Mouse (Mus musculus): ENCODE data around the gene Ptprcap.
"Not testable (repeated sequence)": the region's sequence is repeated elsewhere in the genome, so short reads cannot be mapped to it uniquely, and the experiment has no call there.

Ptprcap gene

DNA sequence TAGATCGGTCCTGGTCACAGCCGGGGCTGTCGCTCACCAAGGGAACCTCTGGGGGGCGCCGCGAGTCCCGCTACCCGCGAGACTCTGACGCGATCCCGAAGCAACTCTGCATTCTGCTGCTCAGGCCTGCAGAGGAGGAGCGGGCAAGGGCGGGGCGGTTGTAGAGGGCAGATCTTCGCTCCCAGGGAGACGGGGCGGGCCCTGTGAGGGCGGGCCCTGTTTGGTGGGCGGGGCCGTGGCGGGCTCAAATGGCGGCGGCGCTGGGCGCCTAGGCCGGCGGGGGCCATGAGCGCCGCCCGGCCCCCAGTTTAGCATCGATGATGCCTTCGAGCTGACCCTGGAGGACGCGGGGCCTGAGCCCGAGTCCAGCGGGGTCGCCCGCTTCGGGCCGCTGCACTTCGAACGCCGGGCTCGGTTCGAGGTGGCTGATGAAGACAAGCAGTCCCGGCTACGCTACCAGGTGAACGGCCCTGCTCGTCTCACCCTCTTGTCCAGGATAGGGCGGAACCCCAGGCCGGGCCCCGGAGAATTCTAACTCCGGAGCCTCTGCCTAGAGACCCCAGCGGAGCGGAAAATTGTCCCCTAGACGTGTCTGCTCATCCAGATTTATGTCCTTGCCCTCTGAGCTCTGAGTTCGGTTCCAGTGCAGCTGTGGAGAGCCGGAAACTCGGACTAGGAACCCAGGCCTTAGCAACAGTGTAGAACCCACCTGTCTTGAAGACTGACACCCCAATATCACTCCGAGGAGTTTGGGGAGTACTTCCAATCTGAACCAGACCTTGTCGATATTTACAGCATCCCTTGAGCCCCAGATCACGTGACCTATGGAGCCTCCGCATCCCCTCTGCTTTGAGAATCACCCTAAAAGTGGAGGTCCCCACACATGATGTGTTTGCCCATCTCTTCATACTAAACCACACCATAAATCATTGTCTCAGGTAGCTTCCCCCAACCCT is 27.4 kb upstream of the Ptprcap start, which contains the start of gene Aip:
Gene Aip (minus strand): TSS at position 118 of the 956 bp plus-strand sequence.
- peak; percentile 99 for DNase-seq (ENCODE audit: low read depth, low spot score)

DNA sequence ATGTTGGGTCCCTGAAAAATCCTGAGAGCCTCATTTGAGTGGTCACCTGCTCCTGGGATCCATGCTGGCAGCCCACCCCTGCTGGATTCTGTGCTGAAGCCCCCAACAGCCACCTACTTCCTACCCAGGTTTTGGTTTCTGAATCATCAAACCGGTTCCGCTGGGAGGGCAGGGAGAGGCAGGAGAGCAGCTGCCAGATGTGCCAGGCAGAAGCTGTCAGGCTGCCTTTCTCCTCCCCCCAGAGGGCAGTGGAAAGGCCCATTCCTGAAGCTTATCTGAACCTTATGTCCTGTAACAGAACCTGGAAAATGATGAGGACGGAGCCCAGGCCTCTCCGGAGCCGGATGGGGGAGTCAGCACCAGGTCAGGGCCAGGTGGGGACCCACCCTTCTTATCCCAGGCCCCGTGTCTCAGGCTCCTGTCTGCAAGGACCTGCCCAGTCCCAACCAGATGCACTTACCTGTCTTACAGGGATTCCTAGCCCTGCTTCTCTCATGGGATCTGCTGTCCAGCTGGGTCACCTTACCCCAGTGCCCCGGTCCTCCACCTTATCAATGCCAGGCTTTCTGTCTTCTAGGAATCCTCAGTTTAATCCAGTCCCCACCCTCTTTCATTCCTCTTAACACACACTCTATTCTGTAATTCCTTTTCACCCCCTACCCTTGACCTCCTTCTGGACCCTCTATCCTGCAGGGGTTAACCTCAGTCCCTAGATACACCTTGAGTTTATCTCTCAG is 26.5 kb upstream of the Ptprcap start:
- peak; percentile 39 for DNase-seq (ENCODE audit: low read depth, low spot score)

DNA sequence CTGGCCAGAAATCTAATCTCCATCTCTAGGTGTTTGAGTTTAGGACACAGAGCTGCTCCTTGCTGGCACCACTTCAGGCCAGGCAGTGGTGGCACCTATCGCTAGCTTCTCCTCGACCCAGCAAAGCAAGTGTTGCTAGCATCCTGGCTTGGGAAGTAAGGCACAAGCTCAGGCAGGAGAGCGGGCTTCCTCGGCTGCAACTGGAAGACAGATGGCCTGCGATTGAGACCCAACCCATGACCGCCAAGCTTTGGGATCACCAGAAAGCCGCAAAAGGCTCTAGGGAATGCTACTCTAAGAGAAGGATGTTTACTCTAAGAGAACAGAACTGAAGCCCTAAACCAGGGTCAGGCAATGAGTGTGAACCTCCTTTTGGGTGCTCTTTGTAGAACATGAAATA is 23.9 kb upstream of the Ptprcap start:
- no peak for DNase-seq (ENCODE audit: low read depth, low spot score)

DNA sequence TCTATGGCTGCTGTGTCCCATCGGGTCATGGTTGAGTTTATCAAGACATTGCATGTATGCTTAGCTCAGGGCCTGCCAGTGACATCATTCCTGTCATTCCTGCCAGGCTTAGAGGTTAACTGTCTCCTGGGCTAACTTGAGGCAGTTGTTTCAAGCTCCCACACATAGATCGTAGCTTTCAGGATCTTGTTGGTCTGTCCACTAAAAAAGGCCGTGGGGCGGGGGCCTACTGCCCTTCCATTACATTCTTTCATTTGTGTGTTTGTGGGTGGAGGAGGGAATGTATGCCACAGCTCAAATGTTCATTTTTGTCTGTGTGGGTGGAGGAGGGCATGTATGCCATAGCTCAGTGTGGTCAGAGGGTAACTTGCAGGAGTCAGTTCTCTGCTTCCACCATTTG is 23.3 kb upstream of the Ptprcap start:
- DNase-seq (ENCODE audit: low read depth, low spot score), result no peak

DNA sequence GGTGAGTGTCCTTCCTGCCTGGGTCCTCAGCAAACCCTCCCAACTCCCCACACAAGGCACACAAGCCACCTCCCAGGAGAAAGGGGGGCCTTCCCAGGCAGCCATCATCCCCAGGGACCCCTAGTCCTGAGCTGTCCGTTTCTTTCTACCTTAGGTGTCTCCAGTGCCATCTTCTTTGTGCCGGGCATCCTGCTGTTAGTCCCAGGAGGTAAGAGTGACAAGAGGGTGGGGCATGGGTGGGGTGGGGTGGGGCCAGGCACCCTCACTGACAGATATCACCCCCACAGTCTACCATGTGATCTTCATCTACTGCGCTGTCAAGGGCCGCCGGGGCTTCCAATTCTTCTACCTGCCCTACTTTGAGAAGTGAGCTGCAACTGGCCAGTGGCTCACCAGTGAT is 22.3 kb upstream of the Ptprcap start:
- DNase-seq (ENCODE audit: low read depth, low spot score), result no peak

DNA sequence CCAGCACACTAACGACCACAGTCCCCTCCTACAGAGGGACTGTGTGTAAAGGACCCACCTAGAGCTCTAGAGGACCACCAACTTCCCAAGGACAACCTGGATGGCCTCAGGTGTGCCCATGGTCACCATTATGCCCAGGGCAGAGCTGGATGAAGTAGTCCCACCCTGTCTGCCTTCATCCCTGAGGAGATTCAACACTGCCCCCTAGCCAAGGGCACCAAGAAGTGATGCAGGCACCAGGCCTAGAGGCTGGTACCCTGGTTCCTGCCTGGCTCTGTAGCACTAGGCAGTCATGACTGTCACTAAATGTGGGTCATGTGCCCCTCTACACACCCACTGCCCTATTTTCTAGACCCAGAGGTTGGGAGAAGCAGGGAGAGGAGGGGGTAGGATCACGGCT is 21.6 kb upstream of the Ptprcap start:
- DNase-seq (ENCODE audit: low read depth, low spot score), result no peak

GRCm38 (mm10) chr19:4134354-4134753 is 19.1 kb upstream of the Ptprcap start:
- no peak for DNase-seq (ENCODE audit: low read depth, low spot score)

- DNase-seq (ENCODE audit: low read depth, low spot score), result not testable (repeated sequence)
These were observed 18.0 kb upstream of the Ptprcap start for GRCm38 (mm10) chr19:4135229-4135962.

- DNase-seq (ENCODE audit: low read depth, low spot score), result peak; percentile 48
These were observed 17.4 kb upstream of the Ptprcap start for GRCm38 (mm10) chr19:4135963-4136345.

DNA sequence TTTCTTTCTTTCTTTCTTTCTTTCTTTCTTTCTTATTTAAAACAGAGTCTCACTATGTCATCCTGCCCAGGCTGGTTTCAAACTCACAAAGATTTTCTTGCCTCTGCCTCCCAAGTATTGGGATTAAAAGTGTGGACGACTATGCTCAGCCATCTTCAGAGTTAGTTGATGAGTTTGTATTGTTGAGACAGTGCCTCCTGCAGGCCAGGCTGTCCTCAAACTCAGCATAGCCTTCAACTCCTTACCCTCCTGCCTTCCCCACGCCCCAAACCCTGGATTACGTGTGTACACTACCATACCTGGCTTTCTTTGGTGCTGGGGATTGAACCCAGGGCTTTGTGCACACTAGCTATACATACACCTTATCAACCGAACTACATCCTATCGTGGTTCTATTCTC is 16.9 kb upstream of the Ptprcap start:
- DNase-seq (ENCODE audit: low read depth, low spot score), result no peak

DNA sequence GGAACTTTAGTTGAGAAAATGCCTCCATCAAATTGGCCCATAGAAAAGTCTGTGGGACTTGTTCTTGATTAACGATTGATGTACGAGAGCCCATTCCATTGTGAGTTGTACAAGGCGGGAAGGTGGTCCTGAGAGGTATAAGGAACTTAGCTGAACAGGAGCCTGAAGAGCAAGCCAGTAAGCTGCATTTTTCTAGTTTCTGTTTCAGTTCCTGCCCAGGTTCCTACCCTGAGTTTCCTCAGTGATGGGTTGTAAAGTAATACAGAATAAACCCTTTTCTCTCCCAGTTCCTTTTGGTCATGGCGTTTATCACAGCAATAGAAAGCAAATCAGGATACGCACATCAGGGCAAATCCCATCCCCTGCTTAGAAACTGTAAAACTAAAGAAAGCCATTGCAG is 15.5 kb upstream of the Ptprcap start:
- no peak for DNase-seq (ENCODE audit: low read depth, low spot score)

DNA sequence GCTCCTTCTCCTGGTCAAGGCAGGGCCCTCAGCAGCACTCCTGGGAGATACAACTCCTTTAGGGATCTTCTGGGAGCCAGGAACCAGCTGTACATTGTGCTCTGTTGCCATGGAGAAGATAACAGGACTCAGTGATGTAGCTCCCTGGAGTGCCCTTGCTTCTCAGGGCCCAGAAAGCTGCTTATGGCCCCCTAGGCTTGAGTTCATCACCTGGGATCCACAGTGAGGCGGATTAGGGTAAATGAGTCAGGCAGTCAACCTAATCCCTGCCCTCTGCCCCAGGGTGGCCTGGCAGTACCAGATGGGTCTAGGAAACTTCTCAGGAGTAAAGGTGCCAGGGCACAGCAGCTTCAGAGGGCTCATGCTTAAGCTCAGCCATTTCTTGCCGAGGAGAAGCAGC is 14.0 kb upstream of the Ptprcap start, which contains the start of gene Gpr152:
Gene Gpr152 (plus strand): TSS at position 342 of the 400 bp plus-strand sequence.
- DNase-seq (ENCODE audit: low read depth, low spot score), result no peak

DNA sequence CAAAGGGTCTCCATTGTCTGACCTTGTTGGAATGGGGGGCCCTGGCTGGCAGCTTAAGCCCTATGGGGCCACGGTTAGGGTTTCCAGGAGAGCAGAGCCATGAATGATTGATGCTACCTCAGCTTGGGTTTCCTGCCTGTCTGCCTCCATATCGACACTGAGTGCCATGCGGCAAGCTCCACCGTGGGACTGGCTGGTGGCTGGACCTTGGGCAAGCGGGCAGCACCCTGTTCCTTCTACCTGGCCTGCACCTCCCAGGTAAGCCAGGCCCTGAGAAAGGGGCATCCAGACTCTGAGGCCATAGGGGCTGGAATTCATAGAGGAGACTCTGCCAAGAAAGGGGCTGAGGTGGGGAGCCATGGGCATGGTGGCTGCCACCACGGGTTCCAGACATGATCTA is 13.3 kb upstream of the Ptprcap start:
- DNase-seq (ENCODE audit: low read depth, low spot score), result no peak

DNA sequence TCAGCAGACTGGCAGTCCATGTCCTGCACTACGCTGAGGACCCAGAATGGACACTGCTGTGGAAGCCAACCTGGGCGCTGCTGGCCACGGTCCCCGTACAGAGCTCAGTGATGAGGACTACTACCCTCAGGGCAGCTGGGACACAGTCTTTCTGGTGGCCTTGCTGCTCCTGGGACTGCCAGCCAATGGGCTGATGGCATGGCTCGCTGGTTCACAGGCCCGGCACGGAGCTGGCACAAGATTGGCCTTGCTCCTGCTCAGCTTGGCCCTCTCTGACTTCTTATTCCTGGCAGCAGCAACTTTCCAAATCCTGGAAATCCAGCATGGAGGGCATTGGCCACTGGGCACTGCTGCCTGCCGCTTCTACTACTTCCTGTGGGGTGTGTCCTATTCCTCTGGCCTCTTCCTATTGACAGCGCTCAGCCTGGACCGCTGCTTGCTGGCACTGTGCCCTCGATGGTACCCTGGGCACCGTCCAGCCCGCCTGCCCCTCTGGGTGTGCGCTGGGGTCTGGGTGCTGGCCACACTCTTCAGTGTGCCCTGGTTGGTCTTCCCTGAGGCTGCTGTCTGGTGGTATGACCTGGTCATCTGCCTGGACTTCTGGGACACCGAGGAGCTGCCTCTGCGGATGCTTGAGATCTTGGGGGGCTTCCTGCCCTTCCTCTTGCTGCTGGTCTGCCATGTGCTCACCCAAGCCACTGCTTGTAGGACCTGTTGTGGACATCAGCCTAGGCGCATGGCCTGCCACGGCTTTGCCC is 10.8 kb upstream of the Ptprcap start:
- no peak for DNase-seq (ENCODE audit: low read depth, low spot score)

- DNase-seq (ENCODE audit: low read depth, low spot score), result no peak
These were observed 9.6 kb upstream of the Ptprcap start, which contains the start of gene Cabp4 for GRCm38 (mm10) chr19:4143759-4144268. Cabp4 (minus strand) TSS chr19:4144033.

- DNase-seq (ENCODE audit: low read depth, low spot score), result no peak
These were observed 8.6 kb upstream of the Ptprcap start for GRCm38 (mm10) chr19:4144550-4145498.

DNA sequence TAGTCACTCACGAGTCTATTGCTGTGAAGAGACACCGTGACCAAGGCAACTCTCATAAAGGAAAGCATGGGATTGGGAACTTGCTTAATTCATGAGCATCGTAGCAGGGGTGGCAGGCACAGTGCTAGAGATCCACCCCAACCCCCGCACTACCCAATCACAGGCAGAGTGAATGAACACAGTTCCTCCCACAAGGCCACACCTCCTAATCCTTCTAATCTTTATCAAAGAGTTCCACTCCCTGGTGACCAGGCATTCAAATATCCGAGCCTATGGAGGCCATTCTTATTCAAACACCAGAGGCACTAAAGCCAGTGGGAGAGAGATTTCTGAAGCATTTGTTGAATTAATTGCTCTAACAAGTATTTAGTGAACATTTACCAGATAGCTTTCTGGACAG is 7.5 kb upstream of the Ptprcap start:
- DNase-seq (ENCODE audit: low read depth, low spot score), result no peak

DNA sequence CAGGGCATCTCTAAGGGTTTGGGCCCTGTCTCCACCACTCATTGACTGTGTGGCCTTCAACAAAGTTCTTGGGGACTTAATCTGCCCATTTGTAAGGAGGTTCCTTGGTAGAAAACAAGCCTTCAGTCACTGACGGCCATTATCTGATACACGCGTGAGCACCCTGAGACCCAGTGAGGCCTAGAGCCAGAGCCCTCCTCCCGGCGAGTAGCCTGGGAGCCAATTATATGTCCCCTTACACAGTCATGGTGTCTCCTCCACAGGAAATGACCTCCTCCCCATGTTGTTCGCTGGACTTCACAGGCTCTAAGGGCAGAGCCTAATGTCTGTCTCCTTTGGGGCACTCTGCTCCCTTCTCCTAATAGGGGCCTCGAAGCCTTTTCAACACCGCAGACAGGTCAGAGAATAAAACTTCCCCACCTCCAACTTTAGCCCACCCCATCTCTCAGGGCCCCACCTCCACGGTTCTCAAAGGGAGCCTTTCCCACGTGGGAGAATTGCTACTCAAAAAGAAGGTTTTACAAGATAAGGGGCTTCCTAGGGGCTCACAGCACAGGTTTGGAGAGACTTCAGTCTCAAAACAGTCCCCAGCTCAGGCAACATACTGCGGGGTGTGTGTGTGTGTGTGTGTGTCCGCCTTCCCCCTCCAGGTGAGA is 6.9 kb upstream of the Ptprcap start:
- no peak for DNase-seq (ENCODE audit: low read depth, low spot score)

GRCm38 (mm10) chr19:4147022-4147405 is 6.4 kb upstream of the Ptprcap start:
- DNase-seq (ENCODE audit: low read depth, low spot score), result no peak

Data from brain, adult 2 months (tissue).